Mouse (Mus musculus) 3T3-L1 (cell line): ENCODE data around the gene Ltbp4.
A peak's percentile ranks its signal among the peaks of the same experiment; 100 is the strongest.

ENCODE experiments used
- DNase-seq: peaks from one replicate; pipeline ENCODE4 v3.0.0-alpha.2; 2015; ENCODE audit warnings: low read depth, low spot score

Gene Ltbp4

DNA sequence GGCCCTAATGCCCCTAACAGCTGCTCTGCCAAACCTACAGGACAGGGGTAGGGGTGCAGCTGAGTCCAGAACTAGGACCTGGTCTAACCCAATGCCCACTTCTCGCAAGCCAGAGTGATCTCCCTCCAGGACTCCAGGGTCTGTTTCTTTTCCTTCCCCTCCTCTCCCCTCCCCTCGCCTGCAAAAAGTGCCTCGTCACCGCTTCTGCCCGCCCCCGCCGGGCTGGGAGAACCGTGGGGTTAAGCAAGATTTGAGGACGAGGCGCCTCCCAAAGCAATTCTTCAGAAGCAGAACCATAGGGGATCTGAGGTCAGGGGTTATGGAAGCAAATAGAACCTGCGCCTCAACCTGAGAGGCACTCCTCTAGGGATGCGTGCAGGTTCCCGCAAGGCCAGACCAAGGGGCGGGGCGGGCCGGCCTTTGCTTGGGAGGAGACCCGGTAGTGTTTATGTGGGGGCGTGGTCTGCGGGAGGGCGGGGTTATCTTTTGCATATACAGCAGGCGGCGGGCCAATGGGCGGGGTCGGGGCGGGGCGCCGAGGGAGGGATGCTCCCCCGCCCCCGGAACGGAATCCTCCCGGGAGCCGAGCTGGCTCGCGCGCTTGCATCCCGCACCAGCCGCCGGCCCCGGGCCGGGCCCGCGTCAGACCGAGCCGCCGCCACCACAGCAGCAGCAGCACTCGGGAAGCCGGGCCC, 79.1 kb downstream of the Ltbp4 start, which contains the start of gene Numbl:
Gene Numbl, plus strand, starts transcription at position 229 of the 695 bp plus-strand sequence.
- DNase-seq = peak; percentile 86

DNA sequence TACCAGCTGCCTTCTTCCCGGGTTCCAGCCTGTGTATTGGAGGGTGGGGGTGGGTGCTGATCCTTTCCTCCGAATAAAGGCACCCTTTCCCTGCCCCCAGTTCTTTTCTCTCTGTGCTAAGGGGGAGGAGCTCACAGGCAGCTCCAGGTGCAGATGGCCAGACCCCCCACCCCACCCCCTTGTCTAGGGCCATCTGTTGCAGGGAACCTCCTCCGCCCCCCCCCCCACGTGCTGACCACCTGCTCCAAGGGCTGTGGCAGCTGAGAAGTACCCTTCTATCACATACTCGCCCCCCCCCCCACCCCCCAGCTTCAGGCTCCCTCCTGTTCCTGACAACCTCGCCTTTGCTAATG, 79.7 kb downstream of the Ltbp4 start:
- no peak for DNase-seq

DNA sequence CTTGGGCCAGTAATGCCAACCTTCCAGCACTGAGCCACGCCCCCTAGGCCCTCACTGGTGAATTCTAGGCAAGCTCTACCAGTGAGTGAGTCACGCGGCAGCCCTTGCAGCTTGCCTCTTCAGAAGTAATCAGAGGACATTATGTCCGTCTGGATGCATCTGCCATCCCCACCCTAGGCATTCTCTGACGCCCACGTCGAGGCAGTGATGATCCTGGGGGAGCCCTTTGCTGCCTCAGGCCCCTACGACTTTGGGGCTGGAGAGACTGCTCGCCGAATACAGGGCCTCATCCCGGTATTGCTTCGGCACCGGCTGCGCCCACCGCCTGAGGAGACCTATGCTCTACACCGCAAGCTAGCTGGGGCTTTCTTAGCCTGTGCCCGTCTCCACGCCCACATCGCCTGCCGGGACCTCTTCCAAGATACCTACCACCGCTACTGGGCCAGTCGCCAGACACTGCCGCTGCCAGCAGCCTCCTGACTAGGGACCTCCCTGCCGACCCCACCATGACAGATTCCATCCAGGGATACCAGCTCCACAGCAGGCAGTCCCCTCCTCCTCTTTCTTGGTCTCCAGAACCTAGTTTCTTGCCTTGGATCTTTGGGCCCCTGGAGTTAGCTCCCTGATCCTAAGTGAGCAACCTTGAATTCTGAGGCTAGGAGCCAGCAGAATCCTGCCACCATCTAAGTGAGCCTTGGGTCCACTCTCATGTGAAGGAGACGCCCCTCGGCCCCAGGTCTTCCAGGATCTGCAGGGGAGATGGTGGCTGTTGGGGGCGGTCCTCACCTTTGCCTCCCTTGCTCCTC, 80.2 kb downstream of the Ltbp4 start:
- peak; percentile 80 for DNase-seq

DNA sequence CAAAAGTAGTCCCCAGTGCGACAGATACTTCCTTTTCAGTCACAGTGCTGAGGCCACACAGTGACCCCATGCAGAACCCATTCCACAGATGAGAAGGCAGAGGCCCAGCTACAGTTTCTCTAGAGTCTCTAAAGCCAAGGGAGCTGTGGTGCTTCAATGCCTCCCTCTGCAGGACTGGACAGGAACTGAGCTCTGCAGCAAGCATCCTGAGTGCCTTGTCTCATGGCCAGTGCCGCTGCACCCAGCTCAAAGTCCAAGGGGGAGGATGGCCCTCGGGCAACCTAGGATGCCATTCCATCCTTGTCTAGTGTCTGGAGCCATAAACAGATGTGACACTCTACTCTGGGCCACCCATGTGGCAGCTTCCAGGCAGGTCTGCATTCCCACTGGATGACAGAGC, 81.8 kb downstream of the Ltbp4 start:
- DNase-seq = peak; percentile 57
